Mouse (Mus musculus) liver, postnatal 0 days (tissue): ENCODE measurements around the gene Syde2.

Experiments
- CTCF ChIP-seq: sonication (generic); IDR thresholded peaks from 2 replicates; pipeline ENCODE4 v1.5.1; 2016; ENCODE audit warnings: antibody characterized with exemption, low read depth
- EP300 ChIP-seq: IDR thresholded peaks from 2 replicates; pipeline ENCODE4 v1.6.1; 2016; ENCODE audit warnings: antibody characterized with exemption, low read depth, mild to moderate bottlenecking

DNA sequence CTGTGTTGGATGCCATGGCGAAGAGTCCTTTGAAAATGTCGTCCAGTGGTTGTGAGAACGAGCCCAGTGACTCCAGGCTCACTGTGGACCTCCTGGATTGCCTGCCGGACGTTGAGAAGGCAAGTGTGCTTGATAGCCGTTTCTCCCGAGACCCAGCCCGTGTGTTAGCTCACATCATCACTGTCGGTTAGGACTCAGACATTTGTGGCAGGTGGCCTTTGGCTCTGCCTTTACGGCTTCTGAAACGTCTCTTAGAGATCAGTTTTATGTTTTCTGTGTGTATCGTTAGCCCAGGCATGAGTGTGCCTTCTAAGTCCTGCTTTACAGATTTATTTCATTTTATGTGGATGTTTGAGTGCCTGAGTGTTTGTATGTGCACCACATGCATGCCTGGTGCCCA, 26.7 kb downstream of the Syde2 start:
- no peak for TF ChIP-seq EP300
- no peak for TF ChIP-seq CTCF
